Mouse (Mus musculus) ovary, adult 18-20 months (tissue): ENCODE results near the gene Gm14781.
"Not testable (repeated sequence)": the region's sequence is repeated elsewhere in the genome, so short reads cannot be mapped to it uniquely, and the experiment has no call there.

Source experiments
- DNase-seq: peaks from one replicate; pipeline ENCODE4 v3.0.0; 2022; ENCODE audit warnings: low spot score, mixed read lengths

Gm14781 gene

GRCm38 (mm10) chrX:91631894-91632293 is at the start of gene Gm14781:
Gm14781 (plus strand) TSS chrX:91632194.
- not testable (repeated sequence) for DNase-seq

DNA sequence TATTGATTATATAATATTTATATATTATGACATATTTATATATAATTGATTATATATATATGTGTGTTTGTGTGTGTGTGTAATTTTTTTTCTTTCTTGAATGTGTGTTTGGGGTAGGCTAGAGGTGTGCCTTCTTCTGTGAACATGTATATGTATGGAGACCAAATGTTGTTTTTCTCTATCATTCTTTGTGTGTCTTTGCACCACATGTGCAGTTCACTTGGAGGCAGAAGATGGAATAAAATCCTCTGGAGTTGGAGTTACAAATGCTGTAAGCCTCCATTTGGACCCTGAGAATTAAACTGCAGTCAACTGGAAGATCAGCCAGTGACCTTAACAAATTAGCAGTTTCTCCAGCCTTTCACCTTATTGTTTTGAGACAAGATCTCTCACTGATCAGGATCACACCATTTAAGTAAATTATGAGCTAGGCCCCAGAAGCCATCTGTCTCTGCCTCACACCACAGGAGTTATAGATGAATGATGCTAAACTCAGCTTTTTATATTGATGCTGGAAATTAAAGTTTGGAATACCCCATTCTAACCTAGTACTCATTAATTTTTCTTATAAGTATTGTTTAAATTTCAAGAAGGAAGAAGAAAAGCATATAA is 23.1 kb downstream of the Gm14781 start:
- DNase-seq: not testable (repeated sequence)
